12 mouse cellular contexts compared by ENCODE assay signal in genomic region chr2:181777715-181778114, GRCm38 (mm10). TPM values are rescaled to one million over a fixed set of nuclear protein-coding genes. Genes with fewer than 3 reads are reported as not detected.
A peak's percentile ranks its signal among the peaks of the same experiment; 100 is the strongest.
DNase-seq lines count a peak whose midpoint lies in the region; ATAC-seq and TF ChIP-seq lines count a peak whose summit lies in the region.
"Had no signal": no experiment of that assay in that cellular context is flagged by ENCODE, and none has a peak within 500 bp of the region (broad histone marks: within the 10 kb centered on the region; RNA-seq: fewer than 3 reads in every experiment).

No protein-coding gene starts in this region.

- 42% methylated on average over 2 of the region's 2 CpGs for WGBS in lung, adult 2 months
- 37% methylated on average over 2 of the region's 2 CpGs for WGBS in liver, postnatal 0 days (ENCODE audit: insufficient replicate concordance)

- no peak for TF ChIP-seq CTCF in lung, adult 2 months (IDR thresholded peaks at IDR 0.05; ENCODE audit: insufficient read depth, low read length)
- peak; percentile 38 for TF ChIP-seq CTCF in liver, postnatal 0 days (IDR thresholded peaks at IDR 0.05; ENCODE audit: low read depth)

- no peaks in the 10 kb centered on the region for H3K9me3 ChIP-seq in liver, postnatal 0 days (ENCODE audit: low read length)
- H3K9me3 ChIP-seq: limb, embryonic 13.5 days had no signal

- DNase-seq in adrenal gland, adult (ENCODE audit: inconsistent age in 2 of 2, low spot score in 1 of 2): peak; percentile 28 to 77
- no peak for DNase-seq in adrenal gland, postnatal 4 days (ENCODE audit: low spot score in 2 of 2)
- DNase-seq in lung, postnatal 14 days: peak; percentile 7
- no peak for DNase-seq in lung, adult 2 months
- DNase-seq in adrenal gland, adult 18-20 months (ENCODE audit: low spot score in 2 of 2): peak; percentile 25 to 42
- DNase-seq in liver, postnatal 0 days: peak; percentile 19
- no peak for DNase-seq in heart, postnatal 25 days (ENCODE audit: low spot score)
- no peak for DNase-seq in right cerebral cortex, postnatal 36 days (ENCODE audit: low spot score in 2 of 2)

- H3K27me3 ChIP-seq in liver, postnatal 0 days (ENCODE audit: insufficient read depth, low read length): no peaks in the 10 kb centered on the region
- H3K27me3 ChIP-seq: limb, embryonic 13.5 days had no signal

- no peak overlapping the region for H3K27ac ChIP-seq in liver, postnatal 0 days (ENCODE audit: low read depth)
- H3K27ac ChIP-seq: limb, embryonic 13.5 days had no signal

- H3K4me3 ChIP-seq in lung, adult 2 months (replicated peaks; ENCODE audit: extremely low read depth, low read depth, low read length): no peak overlapping the region
- H3K4me3 ChIP-seq in liver, postnatal 0 days (ENCODE audit: low read depth, low read length): no peak overlapping the region
- H3K4me3 ChIP-seq: limb, embryonic 13.5 days had no signal

- H3K4me1 ChIP-seq in lung, adult 2 months (ENCODE audit: control insufficient read depth, insufficient read depth, low read length): peaks cover 2% of the 10 kb centered on the region
- no peaks in the 10 kb centered on the region for H3K4me1 ChIP-seq in liver, postnatal 0 days (ENCODE audit: insufficient read depth)
- H3K4me1 ChIP-seq: limb, embryonic 13.5 days had no signal

- H3K36me3 ChIP-seq in liver, postnatal 0 days (replicated peaks; ENCODE audit: insufficient read depth, low read length): no peaks in the 10 kb centered on the region
- H3K36me3 ChIP-seq: limb, embryonic 13.5 days had no signal

- no peak overlapping the region for H3K4me2 ChIP-seq in liver, postnatal 0 days (ENCODE audit: low read depth, low read length)
- H3K4me2 ChIP-seq: limb, embryonic 13.5 days; midbrain, embryonic 11.5 days had no signal

- no peak for ATAC-seq in liver, postnatal 0 days

- intact Hi-C loops in heart, postnatal 25 days (cut with DNase I): no loop called here

- no peak for TF ChIP-seq EP300 in liver, postnatal 0 days (IDR thresholded peaks at IDR 0.05; ENCODE audit: low read depth)

- no peak for TF ChIP-seq POLR2A in lung, adult 2 months (IDR thresholded peaks at IDR 0.05; ENCODE audit: borderline replicate concordance, extremely low read depth, low read depth, low read length)

- H3K9ac ChIP-seq in liver, postnatal 0 days (replicated peaks): no peak overlapping the region
- H3K9ac ChIP-seq: limb, embryonic 13.5 days had no signal

RNA-seq across cellular contexts. Expression of gene Myt1, which starts 14.6 kb away (rescaled TPM):
- 10 to 100 TPM; 14.7 TPM for total RNA-seq in adrenal gland, postnatal 4 days (2021)
- polyA plus RNA-seq in lung, adult 2 months (2012; rRNA removed): 0.02 TPM in 1 of 2 replicates, not detected in the other
- 1 to 10 TPM; 2.3 to 5.9 TPM for total RNA-seq in adrenal gland, adult 18-20 months (2021)
- not detected in 2 replicates for polyA plus RNA-seq in liver, postnatal 0 days (2015; fragmentation: Nextera tagmentation; extraction: Ambion mirVana)
- not detected for total RNA-seq in heart, postnatal 25 days (2021)
- polyA plus RNA-seq: C2C12; gonadal fat pad, adult 2 months had no signal

RNA-seq across cellular contexts. Expression of gene Pcmtd2, which starts 59.9 kb away (rescaled TPM):
- 10 to 100 TPM; 70.8 to 74.9 TPM for total RNA-seq in adrenal gland, postnatal 4 days (2021)
- 22.5 and 34.4 TPM in 2 replicates for polyA plus RNA-seq in lung, adult 2 months (2012; rRNA removed)
- total RNA-seq in adrenal gland, adult 18-20 months (2021): 10 to 100 TPM; 42.6 to 50.7 TPM
- 10.5 and 11.1 TPM in 2 replicates for polyA plus RNA-seq in liver, postnatal 0 days (2015; fragmentation: Nextera tagmentation; extraction: Ambion mirVana)
- total RNA-seq in heart, postnatal 25 days (2021): 10 to 100 TPM; 47.1 to 58.6 TPM

Comparison
In these comparisons a context has a peak if more than half of its experiments do, and no peak if none do; other contexts are left out.
1. DNase-seq: peak in adrenal gland, adult (2 of 2), lung, postnatal 14 days (single experiment), adrenal gland, adult 18-20 months (2 of 2) and liver, postnatal 0 days (single experiment); none in adrenal gland, postnatal 4 days (0 of 2), lung, adult 2 months (single experiment), heart, postnatal 25 days (single experiment) and right cerebral cortex, postnatal 36 days (0 of 2).